Mouse (Mus musculus): ENCODE measurements around the gene Arntl. TPM values are rescaled to one million over a fixed set of nuclear protein-coding genes. Genes with fewer than 3 reads are reported as not detected.

Gene Arntl
- total RNA-seq, 2 experiments from 2014 or later: 8.6 to 9.6 TPM

GRCm38 (mm10) chr7:113277245-113277644 is 70.0 kb downstream of the Arntl start:
- intact Hi-C loops (cut with DNase I): no loop called here
- no peak for DNase-seq

- no peak for DNase-seq
- intact Hi-C loops (cut with DNase I): no loop called here
Measured at GRCm38 (mm10) chr7:113278493-113278892, 71.2 kb downstream of the Arntl start.

- no peak for DNase-seq
- intact Hi-C loops (cut with DNase I): no loop called here
Measured at GRCm38 (mm10) chr7:113279246-113279645, 72.0 kb downstream of the Arntl start.

- no peak for DNase-seq
- intact Hi-C loops (cut with DNase I): no loop called here
Measured at GRCm38 (mm10) chr7:113285405-113285804, 78.1 kb downstream of the Arntl start.

- intact Hi-C loops (cut with DNase I): no loop called here
- no peak for DNase-seq
Measured at GRCm38 (mm10) chr7:113289211-113289610, 81.9 kb downstream of the Arntl start.

GRCm38 (mm10) chr7:113291741-113292140 is 84.5 kb downstream of the Arntl start:
- no peak for DNase-seq
- intact Hi-C loops (cut with DNase I): no loop called here

GRCm38 (mm10) chr7:113292193-113292592 is 84.9 kb downstream of the Arntl start:
- DNase-seq: no peak
- intact Hi-C loops (cut with DNase I): no loop called here

GRCm38 (mm10) chr7:113294598-113294997 is 87.3 kb downstream of the Arntl start:
- DNase-seq: no peak
- intact Hi-C loops (cut with DNase I): no loop called here

GRCm38 (mm10) chr7:113295077-113295890 is 88.0 kb downstream of the Arntl start:
- intact Hi-C loops (cut with DNase I): no loop called here
- DNase-seq: no peak

GRCm38 (mm10) chr7:113297813-113298212 is 90.5 kb downstream of the Arntl start:
- no peak for DNase-seq
- intact Hi-C loops (cut with DNase I): no loop called here

GRCm38 (mm10) chr7:113310136-113310535 is 102.9 kb downstream of the Arntl start:
- intact Hi-C loops (cut with DNase I): no loop called here
- DNase-seq: no peak

GRCm38 (mm10) chr7:113311784-113312183 is 104.5 kb downstream of the Arntl start:
- intact Hi-C loops (cut with DNase I): loop anchor here (1.0 kb wide), 1 partner anchor 168 kb away; no protein-coding TSS in a partner anchor
- peak; percentile 58 to 73 for DNase-seq

GRCm38 (mm10) chr7:113320128-113320527 is 112.9 kb downstream of the Arntl start:
- intact Hi-C loops (cut with DNase I): no loop called here
- DNase-seq: no peak

- no peak for DNase-seq
- intact Hi-C loops (cut with DNase I): no loop called here
Measured at GRCm38 (mm10) chr7:113334036-113334435, 126.8 kb downstream of the Arntl start.

- no peak for DNase-seq
- intact Hi-C loops (cut with DNase I): no loop called here
Measured at GRCm38 (mm10) chr7:113335250-113335649, 128.0 kb downstream of the Arntl start.

GRCm38 (mm10) chr7:113347271-113347670 is 140.0 kb downstream of the Arntl start:
- intact Hi-C loops (cut with DNase I): no loop called here
- DNase-seq: peak; percentile 2 to 24

GRCm38 (mm10) chr7:113347694-113348093 is 140.4 kb downstream of the Arntl start:
- intact Hi-C loops (cut with DNase I): no loop called here
- DNase-seq: no peak

- intact Hi-C loops (cut with DNase I): no loop called here
- DNase-seq: no peak
Measured at GRCm38 (mm10) chr7:113349089-113349488, 141.8 kb downstream of the Arntl start.
